Mouse (Mus musculus): ENCODE results near the gene 1700001L19Rik.

- TF ChIP-seq CTCF (conservative IDR thresholded peaks at IDR 0.05; ENCODE audit: low read length): no peak
- no peak for TF ChIP-seq NANOG (IDR thresholded peaks at IDR 0.05; ENCODE audit: borderline replicate concordance, low read length)
- TF ChIP-seq POU5F1 (IDR thresholded peaks at IDR 0.05; ENCODE audit: borderline replicate concordance, low read length): no peak
These were observed 25.0 kb upstream of the 1700001L19Rik start for GRCm38 (mm10) chr13:68572247-68572646.

Measured in E14TG2a.4 (cell line).